Mouse (Mus musculus): ENCODE measurements around the gene Trim62. TPM values are rescaled to one million over a fixed set of nuclear protein-coding genes. Genes with fewer than 3 reads are reported as not detected.

Gene Trim62
- polyA plus RNA-seq, 1 experiment from 2014 or later = 2.6 TPM

GRCm38 (mm10) chr4:128924841-128925606, 41.6 kb downstream of the Trim62 start:
- DNase-seq (ENCODE audit: low spot score) = peak; percentile 87
- Histone ChIP-seq H3K9ac (ENCODE audit: low read length) (peak overlapping the region; percentile 53), H3K9me3 (ENCODE audit: control insufficient read depth, low read length) (no peaks in the 10 kb centered on the region), H3K4me3 (ENCODE audit: low read depth, low read length) (peak overlapping the region; percentile 26), H3K27me3 (ENCODE audit: control insufficient read depth, insufficient read depth, low read length) (no peaks in the 10 kb centered on the region; the same call in 1 of the 2 replicates), H3K36me3 (ENCODE audit: control insufficient read depth, insufficient read depth, low read length) (no peaks in the 10 kb centered on the region), H3K27ac (replicated peaks) (no peak overlapping the region), H3K4me1 (replicated peaks; ENCODE audit: control insufficient read depth, insufficient read depth) (no peaks in the 10 kb centered on the region), H3K4me2 (replicated peaks; ENCODE audit: low read depth) (peak overlapping the region; percentile 56)
- ATAC-seq (ENCODE audit: low FRiP score, low TSS enrichment) = peak; percentile 88
- 12% methylated on average over 36 of the region's 36 CpGs for WGBS
- TF ChIP-seq EP300 (optimal IDR thresholded peaks at IDR 0.05) = no peak
- peak; percentile 96 for TF ChIP-seq CTCF (IDR thresholded peaks at IDR 0.05; ENCODE audit: low read depth)

GRCm38 (mm10) chr4:128932783-128933182, 49.4 kb downstream of the Trim62 start:
- 44% methylated on average over 7 of the region's 7 CpGs for WGBS
- Histone ChIP-seq H3K4me3 (ENCODE audit: low read depth, low read length) (no peak overlapping the region), H3K9me3 (ENCODE audit: control insufficient read depth, low read length) (no peaks in the 10 kb centered on the region), H3K4me2 (replicated peaks; ENCODE audit: low read depth) (no peak overlapping the region), H3K27me3 (ENCODE audit: control insufficient read depth, insufficient read depth, low read length) (no peaks in the 10 kb centered on the region), H3K27ac (replicated peaks) (no peak overlapping the region), H3K4me1 (replicated peaks; ENCODE audit: control insufficient read depth, insufficient read depth) (no peaks in the 10 kb centered on the region), H3K36me3 (ENCODE audit: control insufficient read depth, insufficient read depth, low read length) (no peaks in the 10 kb centered on the region), H3K9ac (ENCODE audit: low read length) (no peak overlapping the region)
- no peak for DNase-seq (ENCODE audit: low spot score)
- ATAC-seq (ENCODE audit: low FRiP score, low TSS enrichment) = 0 out of 2 replicates have a peak, but pooled peaks have one; percentile 18
- TF ChIP-seq CTCF (IDR thresholded peaks at IDR 0.05; ENCODE audit: low read depth) (no peak), EP300 (optimal IDR thresholded peaks at IDR 0.05) (no peak)

- TF ChIP-seq EP300 (optimal IDR thresholded peaks at IDR 0.05) (no peak), CTCF (IDR thresholded peaks at IDR 0.05; ENCODE audit: low read depth) (no peak)
Measured at GRCm38 (mm10) chr4:128935595-128935994, 52.2 kb downstream of the Trim62 start.

GRCm38 (mm10) chr4:128942346-128942745, 59.0 kb downstream of the Trim62 start:
- no peaks in the 10 kb centered on the region for H3K36me3 ChIP-seq (ENCODE audit: control insufficient read depth, insufficient read depth, low read length)
- no peak overlapping the region for H3K4me2 ChIP-seq (replicated peaks; ENCODE audit: low read depth)
- H3K27ac ChIP-seq (replicated peaks) = no peak overlapping the region
- no peak overlapping the region for H3K4me3 ChIP-seq (ENCODE audit: low read depth, low read length)
- no peak for ATAC-seq (ENCODE audit: low FRiP score, low TSS enrichment)
- TF ChIP-seq CTCF (IDR thresholded peaks at IDR 0.05; ENCODE audit: low read depth) (peak; percentile 54), EP300 (optimal IDR thresholded peaks at IDR 0.05) (no peak)
- H3K4me1 ChIP-seq (replicated peaks; ENCODE audit: control insufficient read depth, insufficient read depth) = no peaks in the 10 kb centered on the region
- no peak for DNase-seq (ENCODE audit: low spot score)
- H3K9me3 ChIP-seq (ENCODE audit: control insufficient read depth, low read length) = no peaks in the 10 kb centered on the region
- H3K27me3 ChIP-seq (ENCODE audit: control insufficient read depth, insufficient read depth, low read length) = no peaks in the 10 kb centered on the region
- WGBS = 67% methylated on average over 3 of the region's 3 CpGs
- no peak overlapping the region for H3K9ac ChIP-seq (ENCODE audit: low read length)

More at GRCm38 (mm10) chr4:128935595-128935994, 52.2 kb downstream of the Trim62 start:
- 61% methylated on average over 5 of the region's 5 CpGs for WGBS
- H3K36me3 ChIP-seq (ENCODE audit: control insufficient read depth, insufficient read depth, low read length) = no peaks in the 10 kb centered on the region
- no peaks in the 10 kb centered on the region for H3K27me3 ChIP-seq (ENCODE audit: control insufficient read depth, insufficient read depth, low read length)
- H3K4me2 ChIP-seq (replicated peaks; ENCODE audit: low read depth) = no peak overlapping the region
- H3K9ac ChIP-seq (ENCODE audit: low read length) = no peak overlapping the region
- H3K4me3 ChIP-seq (ENCODE audit: low read depth, low read length) = no peak overlapping the region
- no peaks in the 10 kb centered on the region for H3K9me3 ChIP-seq (ENCODE audit: control insufficient read depth, low read length)
- H3K4me1 ChIP-seq (replicated peaks; ENCODE audit: control insufficient read depth, insufficient read depth) = no peaks in the 10 kb centered on the region
- DNase-seq (ENCODE audit: low spot score) = no peak
- H3K27ac ChIP-seq (replicated peaks) = no peak overlapping the region
- ATAC-seq (ENCODE audit: low FRiP score, low TSS enrichment) = no peak

- H3K4me1 ChIP-seq (replicated peaks; ENCODE audit: control insufficient read depth, insufficient read depth) = no peaks in the 10 kb centered on the region
- ATAC-seq (ENCODE audit: low FRiP score, low TSS enrichment) = no peak
- WGBS = 82% methylated on average over 9 of the region's 9 CpGs
- no peak overlapping the region for H3K9ac ChIP-seq (ENCODE audit: low read length)
- no peak overlapping the region for H3K4me3 ChIP-seq (ENCODE audit: low read depth, low read length)
- TF ChIP-seq EP300 (optimal IDR thresholded peaks at IDR 0.05) (no peak), CTCF (IDR thresholded peaks at IDR 0.05; ENCODE audit: low read depth) (no peak)
- no peaks in the 10 kb centered on the region; the same call in 1 of the 2 replicates for H3K27me3 ChIP-seq (ENCODE audit: control insufficient read depth, insufficient read depth, low read length)
- no peaks in the 10 kb centered on the region for H3K9me3 ChIP-seq (ENCODE audit: control insufficient read depth, low read length)
- DNase-seq (ENCODE audit: low spot score) = no peak
- no peak overlapping the region for H3K4me2 ChIP-seq (replicated peaks; ENCODE audit: low read depth)
- no peaks in the 10 kb centered on the region for H3K36me3 ChIP-seq (ENCODE audit: control insufficient read depth, insufficient read depth, low read length)
- no peak overlapping the region for H3K27ac ChIP-seq (replicated peaks)
Measured at GRCm38 (mm10) chr4:128946736-128947135, 63.4 kb downstream of the Trim62 start.

- DNase-seq (ENCODE audit: low spot score) (no peak), ATAC-seq (ENCODE audit: low FRiP score, low TSS enrichment) (no peak)
- 18% methylated on average over 18 of the region's 18 CpGs for WGBS
- no peak overlapping the region for H3K4me3 ChIP-seq (ENCODE audit: low read depth, low read length)
- no peaks in the 10 kb centered on the region for H3K9me3 ChIP-seq (ENCODE audit: control insufficient read depth, low read length)
- no peaks in the 10 kb centered on the region for H3K4me1 ChIP-seq (replicated peaks; ENCODE audit: control insufficient read depth, insufficient read depth)
- H3K4me2 ChIP-seq (replicated peaks; ENCODE audit: low read depth) = 0 out of 2 replicates have a peak overlapping the region, but pooled peaks have one; percentile 9
- no peak for TF ChIP-seq EP300 (optimal IDR thresholded peaks at IDR 0.05)
- no peak for TF ChIP-seq CTCF (IDR thresholded peaks at IDR 0.05; ENCODE audit: low read depth)
- H3K27me3 ChIP-seq (ENCODE audit: control insufficient read depth, insufficient read depth, low read length) = no peaks in the 10 kb centered on the region; the same call in 1 of the 2 replicates
- H3K27ac ChIP-seq (replicated peaks) = no peak overlapping the region
- no peak overlapping the region for H3K9ac ChIP-seq (ENCODE audit: low read length)
- no peaks in the 10 kb centered on the region for H3K36me3 ChIP-seq (ENCODE audit: control insufficient read depth, insufficient read depth, low read length)
Measured at GRCm38 (mm10) chr4:128947326-128947933, 64.0 kb downstream of the Trim62 start.
